20 mouse cellular contexts compared by ENCODE assay signal in genomic region chr13:36533071-36533470, GRCm38 (mm10).
DNase-seq lines count a peak whose midpoint lies in the region; ATAC-seq and TF ChIP-seq lines count a peak whose summit lies in the region.
"Had no signal": no experiment of that assay in that cellular context is flagged by ENCODE, and none has a peak within 500 bp of the region (broad histone marks: within the 10 kb centered on the region; RNA-seq: fewer than 3 reads in every experiment).

No protein-coding gene starts in this region.

- no peaks in the 10 kb centered on the region for H3K36me3 ChIP-seq in forebrain, embryonic 14.5 days (ENCODE audit: control insufficient read depth, insufficient read depth, low read length)
- H3K36me3 ChIP-seq in forebrain, embryonic 11.5 days (ENCODE audit: control insufficient read depth, insufficient read depth, low read length): no peaks in the 10 kb centered on the region
- H3K36me3 ChIP-seq in midbrain, embryonic 11.5 days (ENCODE audit: control insufficient read depth, insufficient read depth, low read length): no peaks in the 10 kb centered on the region
- H3K36me3 ChIP-seq: embryonic facial prominence, embryonic 13.5 days; heart, embryonic 12.5 days; hindbrain, embryonic 10.5 days had no signal

- no peak overlapping the region for H3K4me2 ChIP-seq in forebrain, embryonic 14.5 days (ENCODE audit: low read length)
- no peak overlapping the region for H3K4me2 ChIP-seq in forebrain, embryonic 11.5 days (ENCODE audit: low read depth, low read length, severe bottlenecking)
- no peak overlapping the region for H3K4me2 ChIP-seq in midbrain, embryonic 11.5 days
- H3K4me2 ChIP-seq: embryonic facial prominence, embryonic 13.5 days; forebrain, embryonic 13.5 days; heart, embryonic 12.5 days; hindbrain, embryonic 14.5 days had no signal

- H3K4me3 ChIP-seq in forebrain, embryonic 14.5 days (ENCODE audit: low read depth, low read length): no peak overlapping the region
- H3K4me3 ChIP-seq in forebrain, embryonic 11.5 days (ENCODE audit: low read depth, low read length): no peak overlapping the region
- no peak overlapping the region for H3K4me3 ChIP-seq in layer of hippocampus, adult 2 months
- H3K4me3 ChIP-seq in midbrain, embryonic 11.5 days (ENCODE audit: low read depth, low read length): no peak overlapping the region
- H3K4me3 ChIP-seq: embryonic facial prominence, embryonic 13.5 days; forebrain, embryonic 13.5 days; heart, embryonic 12.5 days; hindbrain, embryonic 10.5 days had no signal

- H3K27me3 ChIP-seq in forebrain, embryonic 14.5 days (replicated peaks; ENCODE audit: control insufficient read depth, insufficient read depth, low read length): no peaks in the 10 kb centered on the region
- H3K27me3 ChIP-seq in forebrain, embryonic 11.5 days (ENCODE audit: control insufficient read depth, insufficient read depth, low read length): no peaks in the 10 kb centered on the region
- no peaks in the 10 kb centered on the region for H3K27me3 ChIP-seq in midbrain, embryonic 11.5 days (ENCODE audit: control insufficient read depth, insufficient read depth, low read length)
- H3K27me3 ChIP-seq: CH12.LX; embryonic facial prominence, embryonic 13.5 days; forebrain, embryonic 13.5 days; heart, embryonic 12.5 days; Patski had no signal

- H3K4me1 ChIP-seq in forebrain, embryonic 14.5 days (ENCODE audit: control insufficient read depth, insufficient read depth, low read length): peaks cover 2% of the 10 kb centered on the region; the same call in 1 of the 2 replicates
- no peaks in the 10 kb centered on the region for H3K4me1 ChIP-seq in forebrain, embryonic 11.5 days (replicated peaks; ENCODE audit: control insufficient read depth, insufficient read depth, low read length)
- no peaks in the 10 kb centered on the region for H3K4me1 ChIP-seq in midbrain, embryonic 11.5 days (ENCODE audit: control insufficient read depth, insufficient read depth, low read length)

- no peak for TF ChIP-seq CTCF in layer of hippocampus, adult 2 months (conservative IDR thresholded peaks at IDR 0.05)

- H3K27ac ChIP-seq in forebrain, embryonic 14.5 days (ENCODE audit: low read depth, low read length): 0 out of 2 replicates have a peak overlapping the region, but pooled peaks have one; percentile 11
- no peak overlapping the region for H3K27ac ChIP-seq in forebrain, embryonic 11.5 days (ENCODE audit: low read depth, low read length)
- H3K27ac ChIP-seq in layer of hippocampus, adult 2 months: peak overlapping the region; percentile 14; the same call in 1 of the 2 replicates
- no peak overlapping the region for H3K27ac ChIP-seq in midbrain, embryonic 11.5 days (ENCODE audit: low read depth, low read length)
- H3K27ac ChIP-seq: embryonic facial prominence, embryonic 13.5 days; forebrain, embryonic 13.5 days; hindbrain, embryonic 10.5 days; hindbrain, embryonic 14.5 days had no signal

- 94% methylated on average over 5 of the region's 5 CpGs for WGBS in forebrain, embryonic 14.5 days
- WGBS in forebrain, embryonic 11.5 days: 92% methylated on average over 5 of the region's 5 CpGs
- 92% methylated on average over 5 of the region's 5 CpGs for WGBS in midbrain, embryonic 11.5 days

- no peaks in the 10 kb centered on the region for H3K9me3 ChIP-seq in forebrain, embryonic 14.5 days (replicated peaks; ENCODE audit: control insufficient read depth, low read length)
- H3K9me3 ChIP-seq in forebrain, embryonic 11.5 days (ENCODE audit: control insufficient read depth, low read length): no peaks in the 10 kb centered on the region
- H3K9me3 ChIP-seq in midbrain, embryonic 11.5 days (ENCODE audit: control insufficient read depth, low read length): no peaks in the 10 kb centered on the region
- H3K9me3 ChIP-seq: embryonic facial prominence, embryonic 13.5 days; forebrain, embryonic 13.5 days; heart, embryonic 12.5 days; hindbrain, embryonic 10.5 days had no signal

- H3K9ac ChIP-seq in forebrain, embryonic 14.5 days (ENCODE audit: low read length): no peak overlapping the region
- no peak overlapping the region for H3K9ac ChIP-seq in forebrain, embryonic 11.5 days (ENCODE audit: low read length)
- H3K9ac ChIP-seq in midbrain, embryonic 11.5 days (ENCODE audit: low read length): no peak overlapping the region
- H3K9ac ChIP-seq: embryonic facial prominence, embryonic 13.5 days; forebrain, embryonic 13.5 days; heart, embryonic 12.5 days; hindbrain, embryonic 14.5 days had no signal

- no peak for DNase-seq in forebrain, embryonic 14.5 days (ENCODE audit: low spot score)
- DNase-seq in forebrain, embryonic 11.5 days (ENCODE audit: low spot score): no peak
- DNase-seq in layer of hippocampus, adult 2 months (ENCODE audit: low spot score in 2 of 2): no peak
- no peak for DNase-seq in layer of hippocampus, adult 9-10 months (ENCODE audit: low spot score)
- DNase-seq in right cerebral cortex, adult 18-20 months: peak; percentile 62
- no peak for DNase-seq in right cerebral cortex, postnatal 4 days
- DNase-seq in midbrain, embryonic 11.5 days (ENCODE audit: low spot score, missing footprints): no peak
- DNase-seq: adrenal gland, postnatal 14 days; cerebellum, adult 8-10 months; cerebellum, postnatal 36 days; gastrocnemius, postnatal 10 days; heart, adult 18-20 months had no signal

- ATAC-seq in forebrain, embryonic 14.5 days: no peak
- no peak for ATAC-seq in forebrain, embryonic 11.5 days (replicated peaks; ENCODE audit: low FRiP score)
- ATAC-seq in midbrain, embryonic 11.5 days (ENCODE audit: low FRiP score): no peak
- ATAC-seq: activated CD4-positive, CD25-positive, alpha-beta regulatory T cell, adult 4 months; forebrain, embryonic 13.5 days; Patski had no signal

Comparison
In these comparisons a context has a peak if more than half of its experiments do, and no peak if none do; other contexts are left out.
1. H3K27ac ChIP-seq: peak in forebrain, embryonic 14.5 days (single experiment) and layer of hippocampus, adult 2 months (single experiment); none in forebrain, embryonic 11.5 days (single experiment) and midbrain, embryonic 11.5 days (single experiment).